Mouse (Mus musculus): ENCODE results near the gene Samt4. TPM values are rescaled to one million over a fixed set of nuclear protein-coding genes. Genes with fewer than 3 reads are reported as not detected.

Gene Samt4
- not detected in 2 replicates for polyA plus RNA-seq (2012; rRNA removed; ENCODE audit: low replicate concordance)

GRCm38 (mm10) chrX:154481702-154482101 is at the start of gene Samt4:
Gene Samt4, plus strand, starts transcription at chrX:154482002.

Other genes with a start within 250 kb of the Samt4 start
- not detected in 2 replicates for gene 4930524N10Rik, start 138.6 kb upstream of the Samt4 start, polyA plus RNA-seq (2012; rRNA removed; ENCODE audit: low replicate concordance)
- not detected in 2 replicates for gene Samt2, start 97.4 kb downstream of the Samt4 start, polyA plus RNA-seq (2012; rRNA removed; ENCODE audit: low replicate concordance)